Mouse (Mus musculus) lung, adult 18-20 months (tissue): ENCODE results near the gene Nanos2.
A peak's percentile ranks its signal among the peaks of the same experiment; 100 is the strongest.

Source experiments
- DNase-seq, 2 experiments: peaks; one replicate each; pipeline ENCODE4 v3.0.0; 2022; ENCODE audit warnings: mixed read lengths in 2 of 2

Nanos2 gene

DNA sequence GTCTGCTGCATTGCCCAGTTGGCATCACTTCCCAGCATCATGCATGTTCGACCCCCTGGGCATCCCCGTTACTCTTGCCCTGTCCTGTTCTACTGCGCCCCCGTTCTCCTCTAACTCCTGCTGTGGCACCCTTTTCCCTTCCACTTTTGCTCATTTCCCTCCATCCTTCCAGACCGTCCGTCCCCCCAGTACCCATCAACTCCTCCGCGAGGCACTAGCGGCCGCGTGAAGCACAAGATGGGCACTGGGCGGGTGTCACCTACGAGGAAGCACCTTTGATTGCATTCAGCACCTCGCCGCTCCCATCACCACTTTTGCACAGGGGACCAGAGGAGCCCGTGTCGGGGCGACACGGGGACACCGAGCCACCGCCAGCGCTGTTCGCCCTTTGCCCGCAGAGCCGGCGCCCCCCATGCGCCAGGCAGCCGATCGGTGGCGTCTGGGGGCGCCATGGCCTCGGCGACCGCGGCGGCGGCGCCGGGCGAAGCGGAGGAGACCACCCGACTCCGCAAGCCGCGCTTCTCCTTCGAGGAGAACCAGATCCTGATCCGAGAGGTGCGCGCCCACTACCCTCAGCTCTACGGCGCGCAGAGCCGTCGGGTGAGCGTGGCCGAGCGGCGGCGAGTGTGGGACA, 4.6 kb downstream of the Nanos2 start:
- DNase-seq: no peak

DNA sequence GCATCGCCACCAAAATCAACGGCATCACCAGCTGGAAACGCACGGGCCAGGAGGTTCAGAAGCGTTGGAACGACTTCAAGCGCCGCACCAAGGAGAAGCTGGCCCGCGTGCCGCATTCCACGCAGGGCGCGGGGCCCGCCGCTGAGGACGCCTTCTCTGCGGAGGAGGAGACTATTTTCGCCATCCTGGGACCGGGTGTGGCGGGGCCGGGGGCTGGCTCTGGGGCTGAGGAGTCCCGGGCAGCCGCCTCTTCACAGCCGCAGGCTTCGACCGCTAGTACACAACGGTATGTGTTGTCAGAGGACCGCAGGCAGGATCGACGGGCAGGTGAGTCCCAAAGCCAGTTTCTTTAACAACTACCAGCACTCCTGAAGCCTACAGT, 5.1 kb downstream of the Nanos2 start:
- DNase-seq: no peak

DNA sequence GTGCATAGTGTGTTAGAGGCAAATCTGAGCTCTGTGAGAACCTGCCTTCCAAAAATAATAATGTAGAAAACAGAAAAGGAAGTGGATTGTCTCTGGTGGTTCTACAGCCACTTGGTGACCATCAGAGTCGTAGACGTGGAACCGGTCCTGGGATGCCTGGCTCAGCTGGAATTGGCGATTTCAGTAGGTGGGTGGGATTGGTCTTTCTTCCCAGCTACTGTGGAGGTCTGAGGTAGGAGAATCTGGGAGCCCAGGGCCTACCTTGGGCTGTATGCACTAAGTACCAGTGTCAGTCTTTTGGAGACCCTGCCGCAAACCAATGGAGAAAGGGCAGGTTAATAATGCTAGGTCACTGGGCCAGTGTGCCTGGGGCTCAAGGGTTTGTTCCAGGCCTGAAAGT, 5.8 kb downstream of the Nanos2 start:
- DNase-seq: no peak

DNA sequence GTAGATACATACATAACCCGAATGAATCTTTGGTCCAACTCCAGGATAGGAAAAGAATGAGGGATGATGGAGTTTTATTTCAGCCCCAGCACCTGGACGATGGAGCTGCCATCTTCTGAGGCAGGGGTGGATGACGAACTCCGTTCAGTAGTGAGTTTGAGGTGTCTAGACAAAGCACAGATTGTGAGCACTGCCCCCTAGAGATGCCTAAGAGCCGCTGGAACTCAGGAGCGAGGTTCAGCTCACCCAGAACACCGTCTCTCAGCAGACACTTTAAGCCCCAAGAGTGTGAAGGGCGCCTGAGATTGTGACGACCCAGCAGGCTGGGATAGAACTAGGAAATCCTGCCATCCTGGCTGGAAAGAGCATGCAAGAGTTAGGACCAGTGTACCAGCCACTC, 11.6 kb downstream of the Nanos2 start:
- no peak for DNase-seq

DNA sequence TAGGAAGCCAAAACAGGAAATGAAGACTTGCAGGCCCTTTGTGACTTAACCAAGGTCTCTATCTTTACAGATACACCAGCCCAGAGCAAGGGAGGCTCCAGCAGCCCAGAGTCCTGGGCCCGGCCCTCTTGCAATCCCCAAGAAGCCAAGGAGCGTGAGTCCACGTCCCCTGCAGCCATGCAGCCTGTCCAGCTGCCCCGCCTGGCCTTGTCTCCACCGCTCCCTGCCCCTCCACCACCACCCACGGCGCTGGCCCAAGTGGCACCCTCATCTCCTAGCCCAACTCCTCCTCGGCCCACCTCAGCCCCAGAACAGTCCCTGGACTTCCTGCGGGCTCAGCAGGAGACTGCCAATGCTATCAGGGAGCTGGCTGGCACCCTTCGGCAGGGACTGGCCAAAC, 13.2 kb downstream of the Nanos2 start:
- no peak for DNase-seq

DNA sequence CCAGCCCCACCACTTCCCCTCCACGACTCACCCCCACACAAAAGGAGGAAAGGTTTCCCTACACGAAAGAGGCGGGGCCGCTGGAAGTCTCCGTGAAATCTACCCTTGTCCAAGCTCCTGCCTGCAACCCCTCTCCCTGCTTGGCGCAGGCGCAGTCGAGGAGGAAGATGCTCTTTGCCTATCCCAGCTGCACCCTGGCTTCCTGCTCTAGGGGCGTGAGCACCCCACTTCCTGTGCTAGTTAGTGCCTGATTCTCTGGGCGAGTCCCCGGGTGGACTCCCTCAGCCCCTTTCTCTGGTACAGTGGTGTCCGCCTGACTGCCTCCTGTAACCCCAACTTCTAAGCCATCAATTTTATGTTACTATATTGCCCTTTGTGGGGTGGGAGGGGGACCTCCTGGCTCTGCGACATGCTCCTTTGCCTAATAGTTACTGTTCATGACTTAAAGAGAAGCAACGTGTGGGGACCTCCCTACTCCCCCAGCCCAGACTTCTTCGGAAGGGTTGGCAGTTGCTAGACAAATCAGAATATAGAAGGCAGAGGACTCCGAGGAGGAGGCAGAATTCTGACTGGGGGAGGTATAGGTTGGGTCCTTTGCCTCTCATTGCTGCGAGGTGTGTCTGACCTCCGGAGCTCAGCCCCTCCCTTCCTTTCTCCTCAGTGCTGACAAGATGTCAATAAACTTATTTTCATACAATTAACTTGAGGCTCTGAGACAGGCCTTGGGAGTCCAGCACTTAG, 14.0 kb downstream of the Nanos2 start:
- peak; percentile 81 to 82 for DNase-seq

DNA sequence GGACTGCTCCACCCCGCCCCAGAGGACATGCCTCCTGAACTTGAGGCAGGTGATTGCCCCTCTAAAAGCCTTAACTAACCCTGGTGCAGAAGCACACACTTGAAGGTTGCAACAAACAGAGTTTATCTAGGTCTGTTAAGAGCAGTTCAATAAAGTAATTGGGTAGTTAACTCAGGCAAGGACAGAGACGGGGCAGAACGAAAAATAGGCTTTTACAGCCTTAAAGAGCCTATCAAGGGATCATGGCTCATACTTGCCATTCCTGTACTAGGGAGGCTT, 14.5 kb downstream of the Nanos2 start:
- DNase-seq: no peak

DNA sequence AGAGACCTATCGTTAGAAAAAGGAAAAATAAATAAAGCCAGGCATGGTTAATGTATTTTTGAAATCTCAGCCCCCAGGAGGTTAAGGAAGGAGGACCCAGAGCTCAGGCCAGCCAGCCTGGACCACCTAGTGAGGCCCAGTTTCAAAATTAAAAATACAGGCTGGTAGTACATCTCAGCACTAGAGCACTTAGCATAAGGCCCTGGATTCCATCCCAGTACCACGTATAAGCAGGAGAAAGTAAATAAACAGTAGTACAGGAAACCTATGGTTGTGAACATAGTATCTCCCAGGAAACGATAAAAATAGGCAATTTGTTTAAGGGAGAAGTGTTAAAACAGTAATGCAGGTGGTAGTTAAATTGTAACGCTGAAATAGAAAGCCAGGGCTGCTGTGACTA, 14.9 kb downstream of the Nanos2 start:
- no peak for DNase-seq

DNA sequence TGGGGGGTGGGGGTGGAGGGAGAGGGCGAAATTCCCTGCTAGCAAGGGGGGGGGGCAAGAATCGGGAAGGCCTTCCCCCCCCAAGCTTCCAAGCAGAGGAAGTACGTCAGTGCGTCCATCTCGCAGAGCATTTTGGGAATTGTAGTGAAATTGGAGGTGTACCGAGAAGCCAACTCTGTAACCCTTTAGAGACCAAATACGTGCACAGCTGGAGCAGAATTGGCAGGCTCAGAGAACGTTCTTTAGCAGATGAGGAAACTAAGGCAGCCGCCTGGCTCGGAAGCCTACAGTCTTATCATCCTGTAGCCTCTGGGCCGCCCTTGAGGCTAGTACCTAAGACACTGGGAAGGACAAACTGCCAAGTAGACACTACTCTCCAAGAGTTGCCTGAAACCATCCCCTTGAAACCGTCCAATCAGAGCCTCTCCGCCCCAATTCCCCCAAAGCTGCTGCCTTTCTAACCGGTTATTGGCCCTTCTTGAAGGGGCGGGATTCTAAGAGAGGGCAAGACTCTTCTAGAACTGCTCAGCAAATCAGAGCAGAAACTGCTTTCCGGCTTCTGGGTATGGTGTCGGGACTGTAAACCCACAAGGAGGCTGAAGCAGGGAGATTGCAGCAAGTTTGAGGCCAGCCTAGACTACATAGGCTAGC, 15.8 kb downstream of the Nanos2 start:
- peak; percentile 80 to 87 for DNase-seq

DNA sequence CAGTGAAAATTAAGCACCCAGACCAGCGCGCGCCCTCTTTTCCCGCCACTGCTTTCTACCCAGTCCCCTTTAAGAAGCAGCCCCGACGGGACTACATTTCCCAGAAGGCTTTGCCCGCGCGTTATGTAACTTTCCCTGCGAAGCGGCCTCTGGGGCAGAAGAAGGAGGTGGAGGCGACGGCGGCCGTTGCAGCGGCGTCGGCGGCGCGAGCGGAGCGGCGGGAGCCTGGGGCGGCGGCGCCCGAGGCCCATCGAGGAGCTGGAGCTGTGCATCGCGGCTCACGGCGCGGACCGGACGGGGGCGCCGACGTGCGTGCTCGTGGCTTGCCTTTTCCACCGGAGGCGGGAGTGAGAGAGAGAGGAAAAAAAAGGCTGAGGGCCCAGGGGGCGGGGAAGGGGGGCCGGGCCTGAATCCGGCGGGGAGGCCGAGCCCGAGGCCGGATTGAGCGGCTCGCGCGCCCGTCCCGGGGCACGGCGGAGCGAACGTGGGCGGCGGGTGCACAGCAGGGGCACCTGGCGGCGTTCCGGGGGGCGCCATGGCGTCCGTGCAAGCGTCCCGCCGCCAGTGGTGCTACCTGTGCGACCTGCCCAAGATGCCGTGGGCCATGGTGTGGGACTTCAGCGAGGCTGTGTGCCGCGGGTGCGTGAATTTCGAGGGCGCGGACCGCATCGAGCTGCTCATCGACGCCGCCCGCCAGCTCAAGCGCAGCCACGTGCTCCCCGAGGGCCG, 16.9 kb downstream of the Nanos2 start, which contains the start of gene Irf2bp1:
TSS of gene Irf2bp1 (plus strand) at position 143 of the 729 bp plus-strand sequence.
- peak; percentile 96 for DNase-seq

DNA sequence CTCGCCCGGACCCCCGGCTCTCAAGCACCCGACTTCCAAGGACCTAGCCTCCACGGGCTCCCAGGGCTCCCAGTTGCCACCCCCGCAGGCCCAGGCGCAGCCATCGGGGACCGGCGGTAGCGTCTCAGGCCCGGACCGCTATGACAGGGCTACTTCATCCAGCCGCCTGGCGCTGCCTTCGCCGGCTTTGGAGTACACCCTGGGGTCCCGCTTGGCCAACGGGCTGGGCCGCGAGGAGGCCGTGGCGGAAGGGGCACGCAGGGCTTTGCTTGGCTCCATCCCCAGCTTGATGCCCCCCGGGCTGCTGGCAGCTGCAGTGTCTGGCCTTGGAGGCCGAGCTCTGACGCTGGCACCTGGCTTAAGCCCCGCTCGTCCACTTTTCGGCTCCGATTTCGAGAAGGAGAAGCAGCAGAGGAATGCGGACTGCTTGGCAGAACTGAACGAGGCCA, 17.5 kb downstream of the Nanos2 start:
- no peak for DNase-seq

DNA sequence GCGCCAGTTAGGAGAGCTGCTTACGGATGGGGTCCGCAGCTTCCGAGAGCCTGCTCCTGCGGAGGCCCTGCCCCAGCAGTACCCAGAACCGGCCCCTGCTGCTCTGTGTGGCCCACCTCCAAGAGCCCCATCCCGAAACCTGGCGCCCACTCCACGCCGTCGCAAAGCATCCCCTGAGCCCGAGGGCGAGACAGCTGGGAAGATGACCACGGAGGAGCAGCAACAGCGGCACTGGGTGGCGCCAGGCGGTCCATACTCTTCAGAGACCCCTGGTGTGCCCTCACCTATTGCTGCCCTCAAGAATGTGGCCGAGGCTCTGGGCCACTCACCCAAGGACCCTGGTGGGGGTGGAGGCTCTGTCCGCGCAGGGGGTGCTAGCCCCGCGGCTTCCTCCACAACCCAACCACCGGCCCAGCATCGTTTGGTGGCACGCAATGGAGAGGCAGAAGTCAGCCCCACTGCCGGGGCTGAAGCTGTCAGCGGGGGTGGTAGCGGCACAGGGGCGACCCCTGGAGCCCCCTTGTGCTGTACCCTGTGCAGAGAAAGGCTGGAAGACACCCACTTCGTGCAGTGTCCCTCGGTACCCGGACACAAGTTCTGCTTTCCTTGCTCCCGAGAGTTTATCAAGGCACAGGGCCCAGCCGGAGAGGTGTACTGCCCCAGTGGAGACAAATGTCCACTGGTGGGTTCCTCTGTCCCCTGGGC, 18.4 kb downstream of the Nanos2 start:
- no peak for DNase-seq

DNA sequence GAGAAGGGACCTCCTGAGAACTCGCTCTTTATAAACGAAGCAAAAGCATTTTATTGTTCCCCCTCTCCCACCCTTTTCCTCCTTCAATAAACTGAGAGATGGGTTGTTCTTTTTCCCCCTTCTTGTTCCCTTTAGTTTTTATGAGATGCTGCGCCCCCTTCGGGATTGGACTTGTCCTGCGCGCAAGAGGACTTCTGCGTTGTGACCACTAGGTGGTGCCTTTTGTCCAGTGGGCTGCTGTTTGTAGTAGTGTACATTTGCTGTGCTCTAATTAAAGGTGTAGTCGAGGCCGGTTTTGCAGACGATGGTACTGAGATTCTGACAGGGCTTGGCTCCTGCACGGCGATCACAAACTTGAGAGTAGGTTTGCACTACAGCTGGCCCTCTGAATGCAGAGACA, 19.3 kb downstream of the Nanos2 start:
- peak; percentile 81 to 87 for DNase-seq

DNA sequence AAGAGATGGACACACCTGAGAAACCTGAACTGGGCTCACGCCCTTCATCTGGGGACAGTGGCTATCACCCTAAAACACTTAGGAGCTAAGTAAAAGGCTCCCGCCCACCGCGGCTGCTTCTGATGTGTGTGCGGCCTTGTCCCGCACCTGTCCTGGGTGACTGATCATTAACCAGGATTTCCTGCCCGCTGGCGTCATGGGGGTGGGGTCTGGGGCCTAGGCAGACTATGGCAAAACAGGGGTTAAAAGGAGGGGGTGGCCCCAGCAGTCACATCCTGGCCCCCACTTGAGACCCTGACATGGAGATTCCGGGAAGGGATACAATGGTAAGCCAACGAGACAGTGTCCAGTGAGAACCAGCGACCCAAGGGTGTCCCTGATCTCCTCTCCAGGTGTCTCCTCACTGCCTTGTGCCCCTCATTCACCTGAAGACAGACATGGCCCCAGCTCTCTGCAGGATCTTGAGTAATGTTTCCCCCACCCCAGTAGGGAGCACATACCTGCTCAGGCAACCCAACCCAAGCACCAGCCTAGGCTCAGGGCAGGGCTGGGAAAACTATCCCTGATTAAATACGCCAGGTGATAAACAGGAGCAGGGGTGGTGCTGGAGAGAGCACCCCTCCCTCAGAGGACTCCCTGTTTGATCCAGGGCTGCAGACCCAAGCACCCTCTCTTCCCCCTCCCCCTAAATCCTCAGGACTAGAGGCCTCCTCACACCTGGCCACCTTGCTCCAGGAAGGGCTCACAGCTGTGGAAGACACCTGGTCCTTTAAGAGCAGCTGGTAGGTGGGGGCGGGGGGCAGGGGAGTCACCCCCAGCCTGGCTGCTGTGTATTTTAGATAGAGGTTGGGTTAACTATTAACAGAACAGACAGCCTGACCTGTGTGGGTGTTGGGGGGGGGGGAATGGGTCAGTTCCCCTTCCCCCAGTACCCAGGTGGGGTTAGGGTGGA, 20.1 kb downstream of the Nanos2 start:
- DNase-seq: no peak

DNA sequence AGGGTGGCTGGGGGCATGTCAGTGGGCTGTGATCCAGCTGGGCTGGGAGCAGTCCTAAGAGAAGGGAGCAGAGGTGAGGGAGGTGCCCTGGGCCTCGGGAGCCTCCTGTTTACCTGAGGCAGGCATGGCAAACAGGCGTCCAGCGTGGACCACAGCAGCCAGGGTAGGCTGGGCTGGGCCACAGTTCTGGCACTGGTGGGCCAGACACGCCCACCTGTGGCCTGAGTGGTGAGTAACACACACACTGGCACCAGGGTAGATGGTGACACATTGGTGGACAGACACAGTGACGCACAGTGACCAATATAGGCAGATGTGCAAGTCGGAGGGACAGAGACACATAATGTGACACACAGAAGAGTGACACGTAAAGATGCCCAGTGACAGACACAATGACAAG, 23.4 kb downstream of the Nanos2 start:
- DNase-seq: no peak

DNA sequence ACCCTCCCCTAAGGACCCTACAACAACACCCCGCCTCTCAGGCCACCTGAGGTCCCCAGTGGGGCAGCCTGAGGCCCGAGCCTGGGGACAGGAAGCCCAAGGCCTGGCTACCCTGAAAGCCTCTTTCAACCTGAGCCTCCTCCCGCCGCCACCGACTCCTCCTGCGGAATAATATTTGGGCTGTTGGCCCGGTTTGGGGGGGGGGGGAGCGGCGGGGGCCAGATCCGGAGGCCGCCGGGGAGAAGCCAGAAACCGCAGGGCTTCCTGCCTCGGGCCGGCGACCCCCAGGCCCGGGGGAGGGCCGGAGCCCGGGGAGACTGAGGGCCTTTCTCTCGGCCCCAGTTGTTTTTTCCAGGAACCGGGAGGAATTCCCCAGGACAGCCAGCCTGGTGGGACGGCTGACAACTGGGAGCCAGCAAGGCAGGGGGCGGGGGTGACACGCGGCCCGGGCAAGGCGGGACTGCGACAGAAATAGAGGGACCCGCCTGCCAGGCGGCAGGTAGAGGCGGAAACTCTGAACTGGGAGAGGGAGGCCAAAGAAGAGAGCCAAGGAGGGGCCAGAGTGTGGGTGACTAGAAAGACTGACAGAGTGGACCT, 24.9 kb downstream of the Nanos2 start:
- peak in 1 of 2 experiments; percentile 63 for DNase-seq

DNA sequence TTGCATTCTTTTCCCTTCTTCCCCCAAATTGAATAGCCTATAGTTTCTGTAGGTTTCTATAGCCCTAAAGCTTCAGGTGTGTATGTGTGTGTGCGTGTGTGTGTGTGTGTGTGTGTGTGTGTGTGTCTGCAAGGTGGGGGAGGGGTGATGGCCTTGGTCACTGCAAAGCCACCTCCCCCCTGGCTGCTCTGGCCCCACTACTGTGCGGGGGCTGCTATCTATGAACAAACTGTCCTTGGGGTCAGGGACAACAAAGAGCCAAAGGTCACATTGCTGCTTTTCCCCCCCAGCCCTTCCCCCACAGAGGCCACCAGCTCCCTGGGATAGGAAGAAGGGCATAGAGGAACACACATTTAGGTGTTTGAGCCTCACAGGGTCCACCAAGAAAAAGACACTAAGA, 25.7 kb downstream of the Nanos2 start:
- DNase-seq: no peak

DNA sequence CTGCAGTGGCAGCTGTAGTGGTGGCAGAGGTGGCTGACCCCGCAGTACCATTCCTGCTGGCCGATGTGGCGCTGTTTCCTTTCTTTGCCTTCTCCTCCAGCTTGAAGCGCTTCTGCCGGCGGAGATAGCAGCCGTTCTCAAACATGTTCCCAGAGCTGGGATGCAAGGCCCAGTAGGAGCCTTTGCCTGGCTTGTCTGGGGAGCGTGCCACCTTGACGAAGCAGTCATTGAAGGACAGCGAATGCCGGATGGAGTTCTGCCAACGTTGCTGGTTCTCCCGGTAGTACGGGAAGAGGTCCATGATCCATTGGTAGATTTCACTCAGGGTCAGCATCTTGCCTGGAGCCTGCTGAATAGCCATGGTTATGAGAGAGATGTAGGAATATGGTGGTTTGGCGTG, 27.3 kb downstream of the Nanos2 start:
- no peak for DNase-seq

DNA sequence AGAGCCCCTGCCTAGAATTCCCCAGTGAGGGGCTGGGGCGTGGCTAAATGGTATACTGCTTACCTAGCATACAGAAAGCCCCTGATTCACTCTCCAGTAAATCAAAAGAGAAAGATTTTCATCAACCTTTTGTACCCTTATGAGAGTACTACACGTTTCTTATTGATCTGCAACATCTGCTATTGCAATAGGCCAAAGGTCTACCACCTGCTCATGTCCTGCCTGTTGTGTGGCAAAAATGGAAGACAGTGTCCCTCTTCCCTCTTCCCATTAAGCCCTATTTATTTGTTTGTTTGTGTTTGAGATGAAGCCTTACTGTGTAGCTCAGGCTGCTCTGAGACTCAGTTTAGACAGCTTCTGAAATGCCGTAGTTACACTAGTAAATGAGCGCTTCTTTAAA, 28.8 kb downstream of the Nanos2 start:
- no peak for DNase-seq

DNA sequence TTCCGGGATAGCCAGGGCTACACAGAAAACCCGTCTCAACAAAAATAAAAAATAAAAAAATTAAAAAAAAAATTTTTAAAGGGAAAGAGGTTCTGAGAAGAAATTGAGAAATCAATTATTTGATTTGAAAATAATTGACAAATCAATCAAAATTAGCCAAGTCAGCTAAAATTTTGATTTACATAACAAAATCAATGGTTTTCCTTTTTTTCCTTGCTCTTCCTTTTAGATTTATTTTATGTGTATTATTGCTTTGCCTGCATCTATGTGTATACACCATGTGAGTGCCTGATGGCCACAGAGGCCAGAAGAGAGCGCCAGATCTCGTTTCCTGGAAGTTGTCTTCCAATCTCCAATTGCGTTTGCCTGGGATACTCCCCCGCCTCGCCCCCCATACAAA, 30.7 kb downstream of the Nanos2 start:
- DNase-seq: no peak

DNA sequence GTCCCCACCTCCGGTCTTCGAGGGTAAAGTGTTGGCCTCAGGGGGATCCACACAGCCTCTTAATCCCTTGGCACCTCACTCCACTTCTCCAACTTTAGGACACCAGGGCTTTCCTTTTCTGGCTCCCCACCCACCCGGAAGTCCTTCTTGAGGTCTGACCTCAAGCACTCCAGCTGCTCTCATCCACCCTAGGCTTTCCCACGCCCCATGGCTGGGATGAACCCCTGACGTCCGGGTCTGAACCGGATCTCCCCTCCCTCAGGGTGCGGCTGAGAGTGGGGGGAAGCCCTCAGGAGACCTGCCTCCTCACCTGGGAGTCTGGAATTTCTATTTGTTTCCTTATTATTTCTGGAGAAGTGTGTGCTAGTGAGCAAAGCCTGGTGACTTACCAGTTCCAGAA, 33.8 kb downstream of the Nanos2 start:
- DNase-seq: peak in 1 of 2 experiments; percentile 14
